Mouse (Mus musculus): Measurements from ENCODE around the gene Cd200r3. TPM values are rescaled to one million over a fixed set of nuclear protein-coding genes. Genes with fewer than 3 reads are reported as not detected.

Gene Cd200r3
- total RNA-seq, 2 experiments from 2014 or later: not detected

Other genes starting within 250 kb of the Cd200r3 start
- gene Nepro, start 219.4 kb upstream of the Cd200r3 start, total RNA-seq (2021): 1 to 10 TPM; 3.2 to 4.3 TPM
- gene Gtpbp8, start 197.3 kb upstream of the Cd200r3 start, total RNA-seq (2021): 10 to 100 TPM in 1 of 2 experiments, 1 to 10 TPM in 1; 9.7 to 10.9 TPM
- gene Cd200r1, start 177.9 kb upstream of the Cd200r3 start, total RNA-seq (2021): under 1 TPM in 1 of 2 experiments, not detected in 1; 0.11 TPM
- not detected for gene Cd200r4, start 131.9 kb upstream of the Cd200r3 start, total RNA-seq (2021)
- gene Cd200r2, start 76.6 kb upstream of the Cd200r3 start, total RNA-seq (2021): not detected
- gene Ccdc80, start 149.7 kb downstream of the Cd200r3 start, total RNA-seq (2021): 10 to 100 TPM; 25.1 to 75.4 TPM
- gene Slc35a5, start 215.0 kb downstream of the Cd200r3 start, total RNA-seq (2021): 1 to 10 TPM; 4.8 to 5.9 TPM
- gene Atg3, start 215.1 kb downstream of the Cd200r3 start, total RNA-seq (2021): 10 to 100 TPM; 18.4 to 19.2 TPM